Mouse (Mus musculus) stomach, embryonic 16.5 days (tissue): ENCODE data around the gene Atxn1. TPM values are rescaled to one million over a fixed set of nuclear protein-coding genes. Genes with fewer than 3 reads are reported as not detected.

ENCODE experiments used
- ATAC-seq: fragments of 200-750 bp; cut with Nextera tagmentation; 2 replicates; pipeline ENCODE4 v1.8.0; 2017; ENCODE audit warnings: moderate number of reproducible peaks, moderate TSS enrichment; ENCODE audit not compliant: insufficient read depth, low FRiP score
- H3K27ac ChIP-seq: fragments of 300-500 bp; sonication (generic); 2 replicates; pipeline ENCODE4 v1.5.1; 2014; ENCODE audit warnings: low read length
- H3K27me3 ChIP-seq: fragments of 300-500 bp; sonication (generic); 2 replicates; pipeline ENCODE4 v1.6.1; 2014; ENCODE audit warnings: low read length, control low read depth, mixed read lengths; ENCODE audit not compliant: control insufficient read depth, insufficient read depth
- H3K36me3 ChIP-seq: fragments of 300-500 bp; sonication (generic); 2 replicates; pipeline ENCODE4 v1.6.1; 2014; ENCODE audit warnings: low read length; ENCODE audit not compliant: control insufficient read depth, insufficient read depth
- H3K4me1 ChIP-seq: fragments of 300-500 bp; sonication (generic); 2 replicates; pipeline ENCODE4 v1.6.1; 2014; ENCODE audit warnings: low read length, control low read depth, mixed read lengths; ENCODE audit not compliant: control insufficient read depth, insufficient read depth
- H3K4me2 ChIP-seq: fragments of 300-500 bp; sonication (generic); 2 replicates; pipeline ENCODE4 v1.6.1; 2014; ENCODE audit warnings: low read depth, low read length, mixed read lengths
- H3K4me3 ChIP-seq: fragments of 300-500 bp; sonication (generic); replicated peaks from 2 replicates; pipeline ENCODE4 v1.5.1; 2014; ENCODE audit warnings: mild to moderate bottlenecking, low read length
- H3K9ac ChIP-seq: fragments of 300-500 bp; sonication (generic); 2 replicates; pipeline ENCODE4 v1.6.1; 2014; ENCODE audit warnings: low read length
- H3K9me3 ChIP-seq: fragments of 300-500 bp; sonication (generic); replicated peaks from 2 replicates; pipeline ENCODE4 v1.6.1; 2016; ENCODE audit warnings: low read length, control low read depth; ENCODE audit not compliant: control insufficient read depth
- WGBS: fragments of 180-500 bp; shearing (Covaris S2); extraction: QIAGEN DNeasy Blood & Tissue Kit; methylation state at CpG from one replicate; pipeline ENCODE4 v1.1.7; 2014; 5-methylcytosine and 5-hydroxymethylcytosine counted together
- polyA plus RNA-seq: library from polyadenylated mRNA; unstranded; fragments of >200 nt; fragmentation: Nextera tagmentation; extraction: Ambion mirVana; gene quantifications from 2 replicates; pipeline ENCODE4 v1.2.1, GENCODE M21; 2015

Gene Atxn1
- polyA plus RNA-seq, 1 experiment from 2014 or later = 7.8 TPM

GRCm38 (mm10) chr13:45925294-45925693 is 39.5 kb downstream of the Atxn1 start:
- WGBS = 83% methylated on average over 4 of the region's 4 CpGs
- Histone ChIP-seq H3K36me3 (no peaks in the 10 kb centered on the region), H3K9me3 (no peaks in the 10 kb centered on the region), H3K4me2 (no peak overlapping the region), H3K4me3 (no peak overlapping the region), H3K9ac (no peak overlapping the region), H3K27me3 (no peaks in the 10 kb centered on the region), H3K4me1 (peaks cover 14% of the 10 kb centered on the region), H3K27ac (peak overlapping the region; percentile 46; the same call in 1 of the 2 replicates)
- no peak for ATAC-seq

GRCm38 (mm10) chr13:45924555-45924954 is 40.3 kb downstream of the Atxn1 start:
- H3K9ac ChIP-seq = no peak overlapping the region
- no peak overlapping the region for H3K4me3 ChIP-seq
- WGBS = 53% methylated on average over 7 of the region's 7 CpGs
- no peak for ATAC-seq
- no peak overlapping the region for H3K4me2 ChIP-seq
- H3K4me1 ChIP-seq = peaks cover 10% of the 10 kb centered on the region
- peak overlapping the region; percentile 46 for H3K27ac ChIP-seq
- no peaks in the 10 kb centered on the region for H3K9me3 ChIP-seq
- H3K36me3 ChIP-seq = no peaks in the 10 kb centered on the region
- H3K27me3 ChIP-seq = no peaks in the 10 kb centered on the region

GRCm38 (mm10) chr13:45923086-45923485 is 41.7 kb downstream of the Atxn1 start:
- WGBS = 88% methylated on average over 1 of the region's 1 CpGs
- no peak for ATAC-seq
- Histone ChIP-seq H3K9me3 (no peaks in the 10 kb centered on the region), H3K9ac (no peak overlapping the region), H3K27me3 (no peaks in the 10 kb centered on the region), H3K4me1 (peaks cover 10% of the 10 kb centered on the region), H3K4me2 (peak overlapping the region; percentile 22; the same call in 1 of the 2 replicates), H3K36me3 (no peaks in the 10 kb centered on the region), H3K27ac (peak overlapping the region; percentile 71; the same call in 1 of the 2 replicates), H3K4me3 (no peak overlapping the region)

GRCm38 (mm10) chr13:45922467-45922866 is 42.3 kb downstream of the Atxn1 start:
- ATAC-seq = peak; percentile 67
- Histone ChIP-seq H3K9ac (no peak overlapping the region), H3K9me3 (no peaks in the 10 kb centered on the region), H3K27me3 (no peaks in the 10 kb centered on the region), H3K4me2 (peak overlapping the region; percentile 22; the same call in 1 of the 2 replicates), H3K27ac (peak overlapping the region; percentile 71; the same call in 1 of the 2 replicates), H3K4me1 (peaks cover 10% of the 10 kb centered on the region), H3K36me3 (no peaks in the 10 kb centered on the region), H3K4me3 (no peak overlapping the region)
- WGBS = 22% methylated on average over 9 of the region's 9 CpGs

GRCm38 (mm10) chr13:45918956-45919711 is 45.7 kb downstream of the Atxn1 start:
- Histone ChIP-seq H3K27me3 (no peaks in the 10 kb centered on the region), H3K36me3 (no peaks in the 10 kb centered on the region), H3K9ac (no peak overlapping the region), H3K27ac (no peak overlapping the region), H3K9me3 (no peaks in the 10 kb centered on the region), H3K4me3 (no peak overlapping the region), H3K4me1 (peaks cover 20% of the 10 kb centered on the region), H3K4me2 (no peak overlapping the region)
- ATAC-seq = no peak
- 94% methylated on average over 13 of the region's 15 CpGs for WGBS

- ATAC-seq = no peak
- H3K36me3 ChIP-seq = no peaks in the 10 kb centered on the region
- no peak overlapping the region; the same call in 1 of the 2 replicates for H3K27ac ChIP-seq
- H3K9me3 ChIP-seq = no peaks in the 10 kb centered on the region
- no peak overlapping the region for H3K4me3 ChIP-seq
- peaks cover 17% of the 10 kb centered on the region for H3K4me1 ChIP-seq
- no peaks in the 10 kb centered on the region for H3K27me3 ChIP-seq
- 42% methylated on average over 12 of the region's 12 CpGs for WGBS
- H3K4me2 ChIP-seq = no peak overlapping the region
- H3K9ac ChIP-seq = no peak overlapping the region
Measured at GRCm38 (mm10) chr13:45918006-45918380, 46.8 kb downstream of the Atxn1 start.

- ATAC-seq = no peak
- H3K27ac ChIP-seq = no peak overlapping the region
- no peaks in the 10 kb centered on the region for H3K27me3 ChIP-seq
- H3K4me3 ChIP-seq = no peak overlapping the region
- no peak overlapping the region for H3K9ac ChIP-seq
- H3K9me3 ChIP-seq = no peaks in the 10 kb centered on the region
- no peaks in the 10 kb centered on the region for H3K36me3 ChIP-seq
- WGBS = 89% methylated on average over 21 of the region's 21 CpGs
- peaks cover 11% of the 10 kb centered on the region for H3K4me1 ChIP-seq
- H3K4me2 ChIP-seq = no peak overlapping the region
Measured at GRCm38 (mm10) chr13:45917058-45918005, 47.5 kb downstream of the Atxn1 start.

- H3K4me3 ChIP-seq = no peak overlapping the region
- H3K4me1 ChIP-seq = 0 out of 2 replicates have a peak, but pooled peaks cover 10% of the 10 kb centered on the region
- no peak for ATAC-seq
- WGBS = 93% methylated on average over 3 of the region's 3 CpGs
- H3K36me3 ChIP-seq = no peaks in the 10 kb centered on the region
- no peaks in the 10 kb centered on the region for H3K27me3 ChIP-seq
- no peak overlapping the region for H3K27ac ChIP-seq
- H3K4me2 ChIP-seq = no peak overlapping the region
- no peak overlapping the region for H3K9ac ChIP-seq
- no peaks in the 10 kb centered on the region for H3K9me3 ChIP-seq
Measured at GRCm38 (mm10) chr13:45915921-45916320, 48.9 kb downstream of the Atxn1 start.

- H3K27me3 ChIP-seq = no peaks in the 10 kb centered on the region
- H3K27ac ChIP-seq = no peak overlapping the region
- H3K36me3 ChIP-seq = no peaks in the 10 kb centered on the region
- no peak overlapping the region for H3K9ac ChIP-seq
- WGBS = 74% methylated on average over 2 of the region's 2 CpGs
- no peak overlapping the region for H3K4me2 ChIP-seq
- no peak overlapping the region for H3K4me3 ChIP-seq
- ATAC-seq = no peak
- H3K4me1 ChIP-seq = 0 out of 2 replicates have a peak, but pooled peaks cover 10% of the 10 kb centered on the region
- no peaks in the 10 kb centered on the region for H3K9me3 ChIP-seq
Measured at GRCm38 (mm10) chr13:45915026-45915425, 49.8 kb downstream of the Atxn1 start.
